Mouse (Mus musculus) neutrophil, adult 83 days (primary cell): ENCODE data around the gene Simc1. TPM values are rescaled to one million over a fixed set of nuclear protein-coding genes. Genes with fewer than 3 reads are reported as not detected.

Experiments used
- total RNA-seq, 2 experiments: library from RNA; stranded (reverse); gene quantifications; one replicate each; pipeline ENCODE4 v1.2.4; 2023

Gene Simc1
- total RNA-seq: 1 to 10 TPM; 5.0 to 6.7 TPM

GRCm38 (mm10) chr13:54503604-54504521 is at the start of gene Simc1:
Gene Simc1, plus strand, starts transcription at chr13:54503779.

GRCm38 (mm10) chr13:54468098-54469011 is 35.2 kb upstream of the Simc1 start, which contains the start of gene Thoc3:
Gene Thoc3, minus strand, starts transcription at chr13:54468849.

GRCm38 (mm10) chr13:54565201-54565581 is 61.6 kb downstream of the Simc1 start, which contains the start of gene 4833439L19Rik:
Gene 4833439L19Rik, minus strand, starts transcription at chr13:54565435.

GRCm38 (mm10) chr13:54574854-54575481 is 71.4 kb downstream of the Simc1 start, which contains the start of gene Arl10:
Gene Arl10, plus strand, starts transcription at chr13:54575015.

GRCm38 (mm10) chr13:54589996-54590951 is 86.7 kb downstream of the Simc1 start, which contains the start of the genes Nop16 and Higd2a:
Gene Nop16, minus strand, starts transcription at chr13:54590090.
Gene Higd2a, plus strand, starts transcription at chr13:54590207.

Other genes with a start within 250 kb of the Simc1 start
- gene Cplx2, start 132.4 kb upstream of the Simc1 start, total RNA-seq: 1 to 10 TPM in 1 of 2 experiments, under 1 TPM in 1; 0.73 to 1.2 TPM
- 10 to 100 TPM; 17.6 to 20.1 TPM for gene Thoc3, start 34.9 kb upstream of the Simc1 start, total RNA-seq
- gene 4833439L19Rik, start 61.7 kb downstream of the Simc1 start, total RNA-seq: 10 to 100 TPM; 35.0 to 37.0 TPM
- gene Arl10, start 71.2 kb downstream of the Simc1 start, total RNA-seq: 1 to 10 TPM; 6.4 to 8.8 TPM
- gene Nop16, start 86.3 kb downstream of the Simc1 start, total RNA-seq: 10 to 100 TPM in 1 of 2 experiments, 1 to 10 TPM in 1; 8.7 to 10.0 TPM
- gene Higd2a, start 86.4 kb downstream of the Simc1 start, total RNA-seq: 10 to 100 TPM; 62.8 to 71.2 TPM
- gene Cltb, start 107.6 kb downstream of the Simc1 start, total RNA-seq: 1 to 10 TPM; 6.0 to 7.0 TPM
- gene Faf2, start 118.0 kb downstream of the Simc1 start, total RNA-seq: 10 to 100 TPM; 27.8 to 33.2 TPM
- gene Rnf44, start 190.1 kb downstream of the Simc1 start, total RNA-seq: 100 to 1,000 TPM; 133 to 134 TPM
- not detected for gene Cdhr2, start 197.7 kb downstream of the Simc1 start, total RNA-seq
- gene Gprin1, start 246.1 kb downstream of the Simc1 start, total RNA-seq: not detected